Mouse (Mus musculus) heart, embryonic 16.5 days (tissue): ENCODE measurements around the gene Rps6. TPM values are rescaled to one million over a fixed set of nuclear protein-coding genes. Genes with fewer than 3 reads are reported as not detected.
A peak's percentile ranks its signal among the peaks of the same experiment; 100 is the strongest.

Experiments used
- ATAC-seq: fragments of 200-750 bp; cut with Nextera tagmentation; replicated peaks from 2 replicates; pipeline ENCODE4 v1.8.0; 2017; ENCODE audit warnings: moderate number of reproducible peaks; ENCODE audit not compliant: insufficient read depth, low FRiP score; ENCODE audit errors: extremely low read depth
- H3K27ac ChIP-seq: fragments of 300-500 bp; sonication (generic); 2 replicates; pipeline ENCODE4 v1.5.1; 2014; ENCODE audit warnings: mild to moderate bottlenecking, low read length, control low read depth, moderate library complexity
- H3K27me3 ChIP-seq: fragments of 300-500 bp; sonication (generic); 2 replicates; pipeline ENCODE4 v1.6.1; 2014; ENCODE audit warnings: low read length, mixed read lengths; ENCODE audit not compliant: control insufficient read depth, insufficient read depth
- H3K36me3 ChIP-seq: fragments of 300-500 bp; sonication (generic); 2 replicates; pipeline ENCODE4 v1.6.1; 2014; ENCODE audit not compliant: control insufficient read depth, insufficient read depth
- H3K4me1 ChIP-seq: fragments of 300-500 bp; sonication (generic); 2 replicates; pipeline ENCODE4 v1.6.1; 2014; ENCODE audit warnings: low read length, mixed read lengths; ENCODE audit not compliant: control insufficient read depth, insufficient read depth
- H3K4me2 ChIP-seq: fragments of 300-500 bp; sonication (generic); 2 replicates; pipeline ENCODE4 v1.6.1; 2014; ENCODE audit warnings: low read depth, mild to moderate bottlenecking, control low read depth, low read length
- H3K4me3 ChIP-seq: fragments of 300-500 bp; sonication (generic); 2 replicates; pipeline ENCODE4 v1.5.1; 2014; ENCODE audit warnings: mild to moderate bottlenecking, control low read depth, low read length
- H3K9ac ChIP-seq: fragments of 300-500 bp; sonication (generic); 2 replicates; pipeline ENCODE4 v1.6.1; 2014; ENCODE audit warnings: low read length, control low read depth
- H3K9me3 ChIP-seq: fragments of 300-500 bp; sonication (generic); replicated peaks from 2 replicates; pipeline ENCODE4 v1.6.1; 2016; ENCODE audit warnings: low read length; ENCODE audit not compliant: control insufficient read depth
- WGBS: fragments of 180-500 bp; shearing (Covaris S2); extraction: QIAGEN DNeasy Blood & Tissue Kit; methylation state at CpG from one replicate; pipeline ENCODE4 v1.1.7; 2014; 5-methylcytosine and 5-hydroxymethylcytosine counted together
- polyA plus RNA-seq: library from polyadenylated mRNA; unstranded; fragments of >200 nt; fragmentation: Nextera tagmentation; extraction: Ambion mirVana; gene quantifications from 2 replicates; pipeline ENCODE4 v1.2.1, GENCODE M21; 2015

The Rps6 gene
- polyA plus RNA-seq, 1 experiment from 2014 or later, result 401 TPM

GRCm38 (mm10) chr4:86825143-86825542 lies 32.1 kb downstream of the Rps6 start:
- peaks cover 34% of the 10 kb centered on the region for H3K36me3 ChIP-seq
- H3K27ac ChIP-seq, result no peak overlapping the region
- no peak overlapping the region for H3K4me3 ChIP-seq
- H3K4me2 ChIP-seq, result no peak overlapping the region
- WGBS, result 54% methylated on average over 7 of the region's 7 CpGs
- 0 out of 2 replicates have a peak, but pooled peaks have one; percentile 18 for ATAC-seq
- no peaks in the 10 kb centered on the region for H3K4me1 ChIP-seq
- H3K9me3 ChIP-seq, result no peaks in the 10 kb centered on the region
- no peak overlapping the region for H3K9ac ChIP-seq
- no peaks in the 10 kb centered on the region for H3K27me3 ChIP-seq

DNA sequence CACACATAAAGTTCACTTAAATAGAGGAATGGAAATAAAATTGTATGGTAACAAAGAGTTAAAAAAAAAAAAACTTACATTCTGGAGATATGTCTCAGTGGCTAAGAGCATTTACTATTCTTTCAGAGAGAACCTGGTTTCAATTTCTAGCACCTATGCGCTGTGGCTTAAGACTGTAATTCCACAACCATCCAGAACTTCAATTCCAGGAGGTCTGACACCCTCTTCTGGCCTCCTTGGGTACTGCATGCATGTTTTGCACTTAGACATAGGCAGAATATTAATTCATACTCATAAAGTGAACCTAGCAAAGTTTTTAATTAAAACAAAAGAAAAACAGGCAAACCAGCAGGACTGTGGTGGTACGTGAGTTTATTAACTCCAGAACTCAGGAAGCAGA lies 34.0 kb downstream of the Rps6 start:
- Histone ChIP-seq H3K4me1 (no peaks in the 10 kb centered on the region), H3K4me3 (no peak overlapping the region), H3K36me3 (peaks cover 26% of the 10 kb centered on the region), H3K9ac (no peak overlapping the region), H3K27me3 (no peaks in the 10 kb centered on the region), H3K4me2 (no peak overlapping the region), H3K27ac (no peak overlapping the region), H3K9me3 (no peaks in the 10 kb centered on the region)
- no peak for ATAC-seq
- 82% methylated on average over 2 of the region's 2 CpGs for WGBS

DNA sequence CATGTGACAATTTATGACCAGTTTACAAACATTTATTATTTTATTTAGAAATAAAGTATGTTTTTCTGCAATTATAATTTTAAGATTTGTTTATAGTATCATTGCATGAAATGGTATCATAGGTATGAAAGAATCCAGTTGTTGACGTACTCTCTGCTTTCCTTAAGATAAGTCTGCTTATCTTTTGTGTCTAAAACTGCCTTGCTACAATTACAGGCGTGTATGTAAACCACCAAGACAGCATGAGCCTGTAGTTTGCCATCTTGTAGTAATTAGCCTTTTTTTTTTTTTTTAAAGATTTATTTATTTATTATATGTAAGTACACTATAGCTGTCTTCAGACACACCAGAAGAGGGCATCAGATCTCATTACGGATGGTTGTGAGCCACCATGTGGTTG lies 42.4 kb downstream of the Rps6 start:
- H3K9me3 ChIP-seq, result no peaks in the 10 kb centered on the region
- no peaks in the 10 kb centered on the region for H3K27me3 ChIP-seq
- WGBS, result 77% methylated on average over 2 of the region's 3 CpGs
- H3K4me2 ChIP-seq, result no peak overlapping the region
- H3K27ac ChIP-seq, result no peak overlapping the region
- no peaks in the 10 kb centered on the region for H3K4me1 ChIP-seq
- no peak overlapping the region for H3K9ac ChIP-seq
- no peak for ATAC-seq
- no peak overlapping the region for H3K4me3 ChIP-seq
- peaks cover 7% of the 10 kb centered on the region; the same call in 1 of the 2 replicates for H3K36me3 ChIP-seq

- no peak overlapping the region for H3K9ac ChIP-seq
- ATAC-seq, result no peak
- no peak overlapping the region for H3K4me3 ChIP-seq
- H3K27me3 ChIP-seq, result no peaks in the 10 kb centered on the region
- no peaks in the 10 kb centered on the region for H3K9me3 ChIP-seq
- peaks cover 11% of the 10 kb centered on the region; the same call in 1 of the 2 replicates for H3K36me3 ChIP-seq
- no peaks in the 10 kb centered on the region for H3K4me1 ChIP-seq
- H3K27ac ChIP-seq, result no peak overlapping the region
- WGBS, result 56% methylated on average over 2 of the region's 2 CpGs
- H3K4me2 ChIP-seq, result no peak overlapping the region
Measured at GRCm38 (mm10) chr4:86810604-86811003, 46.6 kb downstream of the Rps6 start.

Other genes with a start within 250 kb of the Rps6 start
- gene Haus6, start 245.4 kb downstream of the Rps6 start, polyA plus RNA-seq, result 8.8 and 9.2 TPM in 2 replicates
- 76.3 and 79.3 TPM in 2 replicates for gene Plin2, start 187.4 kb downstream of the Rps6 start, polyA plus RNA-seq
- 4.6 and 5.6 TPM in 2 replicates for gene Dennd4c, start 108.9 kb downstream of the Rps6 start, polyA plus RNA-seq
- gene Acer2, start 17.0 kb upstream of the Rps6 start, polyA plus RNA-seq, result 29.3 and 31.2 TPM in 2 replicates